Mouse (Mus musculus) c-Kit-positive CD71-negative TER-119-negative erythroid progenitor cells, embryonic 14.5 days (primary cell): ENCODE measurements around the gene Phf23.

ENCODE experiments used
- DNase-seq: peaks from one replicate; pipeline ENCODE4 v3.0.0-alpha.2; 2013; ENCODE audit warnings: low read depth

Phf23 gene

GRCm38 (mm10) chr11:69970775-69971174 lies 24.8 kb upstream of the Phf23 start:
- no peak for DNase-seq

GRCm38 (mm10) chr11:69974907-69975306 lies 20.7 kb upstream of the Phf23 start:
- DNase-seq, result no peak

- DNase-seq, result no peak
These were observed 19.3 kb upstream of the Phf23 start for GRCm38 (mm10) chr11:69976271-69976670.

- DNase-seq, result no peak
These were observed 15.8 kb upstream of the Phf23 start for GRCm38 (mm10) chr11:69979827-69980195.

GRCm38 (mm10) chr11:69980196-69981140 lies 15.1 kb upstream of the Phf23 start:
- peak; percentile 98 for DNase-seq

- DNase-seq, result no peak
These were observed 14.3 kb upstream of the Phf23 start, which contains the start of gene Ctdnep1 for GRCm38 (mm10) chr11:69981141-69981762. Ctdnep1 (plus strand) TSS chr11:69981156.

GRCm38 (mm10) chr11:69982225-69982624 lies 13.4 kb upstream of the Phf23 start, which contains the start of gene Elp5:
Elp5 (minus strand) TSS chr11:69982517.
- DNase-seq, result no peak

GRCm38 (mm10) chr11:69982877-69983276 lies 12.7 kb upstream of the Phf23 start:
- DNase-seq, result no peak

- no peak for DNase-seq
These were observed 12.2 kb upstream of the Phf23 start for GRCm38 (mm10) chr11:69983377-69983776.

- DNase-seq, result no peak
These were observed 11.1 kb upstream of the Phf23 start for GRCm38 (mm10) chr11:69984431-69984830.

GRCm38 (mm10) chr11:69989949-69990348 lies 5.6 kb upstream of the Phf23 start:
- DNase-seq, result no peak

GRCm38 (mm10) chr11:69990850-69991691 lies 4.5 kb upstream of the Phf23 start, which contains the start of gene Gabarap:
Gabarap (plus strand) TSS chr11:69991143.
- peak; percentile 96 for DNase-seq

GRCm38 (mm10) chr11:69991711-69992110 lies 3.9 kb upstream of the Phf23 start:
- no peak for DNase-seq

- no peak for DNase-seq
These were observed 3.2 kb upstream of the Phf23 start for GRCm38 (mm10) chr11:69992396-69992795.

GRCm38 (mm10) chr11:69992932-69993331 lies 2.6 kb upstream of the Phf23 start:
- no peak for DNase-seq

GRCm38 (mm10) chr11:69994401-69995090 lies 1.0 kb upstream of the Phf23 start:
- no peak for DNase-seq

- DNase-seq, result no peak
These were observed 834 bp downstream of the Phf23 start for GRCm38 (mm10) chr11:69996161-69997061.

GRCm38 (mm10) chr11:69997070-69997509 lies 1.5 kb downstream of the Phf23 start:
- DNase-seq, result no peak

GRCm38 (mm10) chr11:69998567-69999491 lies 3.3 kb downstream of the Phf23 start:
- DNase-seq, result no peak
